Comparison of ENCODE assay signal across 10 mouse cellular contexts in genomic region chr12:82932706-82933461, GRCm38 (mm10).
A peak's percentile ranks its signal among the peaks of the same experiment; 100 is the strongest.
DNase-seq lines count a peak whose midpoint lies in the region; ATAC-seq and TF ChIP-seq lines count a peak whose summit lies in the region.
"Had no signal": no experiment of that assay in that cellular context is flagged by ENCODE, and none has a peak within 500 bp of the region (broad histone marks: within the 10 kb centered on the region; RNA-seq: fewer than 3 reads in every experiment).

No protein-coding gene starts in this region.

- WGBS in midbrain, embryonic 14.5 days, result 73% methylated on average over 14 of the region's 14 CpGs
- 88% methylated on average over 14 of the region's 14 CpGs for WGBS in midbrain, embryonic 10.5 days
- 42% methylated on average over 14 of the region's 14 CpGs for WGBS in forebrain, postnatal 0 days
- 90% methylated on average over 14 of the region's 14 CpGs for WGBS in limb, embryonic 10.5 days
- 64% methylated on average over 14 of the region's 14 CpGs for WGBS in intestine, postnatal 0 days

- no peak for TF ChIP-seq CTCF in forebrain, postnatal 0 days (IDR thresholded peaks at IDR 0.05; ENCODE audit: low read depth)
- no peak for TF ChIP-seq CTCF in intestine, postnatal 0 days (IDR thresholded peaks at IDR 0.05; ENCODE audit: low read depth)

- H3K27me3 ChIP-seq in midbrain, embryonic 14.5 days (ENCODE audit: control insufficient read depth, insufficient read depth, low read length), result no peaks in the 10 kb centered on the region
- no peaks in the 10 kb centered on the region for H3K27me3 ChIP-seq in midbrain, embryonic 10.5 days (ENCODE audit: low read depth, poor library complexity, severe bottlenecking)
- H3K27me3 ChIP-seq in forebrain, postnatal 0 days (ENCODE audit: insufficient read depth, low read length), result no peaks in the 10 kb centered on the region
- H3K27me3 ChIP-seq in limb, embryonic 10.5 days (ENCODE audit: low read depth, poor library complexity, severe bottlenecking), result no peaks in the 10 kb centered on the region
- H3K27me3 ChIP-seq in intestine, postnatal 0 days (replicated peaks; ENCODE audit: control insufficient read depth, insufficient read depth, low read length), result no peaks in the 10 kb centered on the region
- H3K27me3 ChIP-seq: stomach, embryonic 15.5 days had no signal

- no peak overlapping the region for H3K4me2 ChIP-seq in midbrain, embryonic 14.5 days (ENCODE audit: low read length)
- H3K4me2 ChIP-seq in forebrain, postnatal 0 days (ENCODE audit: low read depth), result 0 out of 2 replicates have a peak overlapping the region, but pooled peaks have one; percentile 3
- no peak overlapping the region; the same call in 1 of the 2 replicates for H3K4me2 ChIP-seq in intestine, postnatal 0 days (replicated peaks; ENCODE audit: low read depth)
- H3K4me2 ChIP-seq: stomach, embryonic 15.5 days had no signal

- H3K9me3 ChIP-seq in midbrain, embryonic 14.5 days (ENCODE audit: control insufficient read depth, low read length), result no peaks in the 10 kb centered on the region
- H3K9me3 ChIP-seq in midbrain, embryonic 10.5 days (replicated peaks), result no peaks in the 10 kb centered on the region
- H3K9me3 ChIP-seq in forebrain, postnatal 0 days (ENCODE audit: low read length), result no peaks in the 10 kb centered on the region
- no peaks in the 10 kb centered on the region for H3K9me3 ChIP-seq in limb, embryonic 10.5 days (replicated peaks)
- H3K9me3 ChIP-seq in intestine, postnatal 0 days (ENCODE audit: control insufficient read depth), result no peaks in the 10 kb centered on the region
- H3K9me3 ChIP-seq: stomach, embryonic 15.5 days had no signal

- no peak overlapping the region for H3K9ac ChIP-seq in midbrain, embryonic 14.5 days (replicated peaks; ENCODE audit: low read length)
- H3K9ac ChIP-seq in forebrain, postnatal 0 days, result no peak overlapping the region
- H3K9ac ChIP-seq in intestine, postnatal 0 days (ENCODE audit: low read depth, low read length), result no peak overlapping the region
- H3K9ac ChIP-seq: stomach, embryonic 15.5 days had no signal

- H3K4me1 ChIP-seq in midbrain, embryonic 14.5 days (ENCODE audit: control insufficient read depth, insufficient read depth, low read length), result no peaks in the 10 kb centered on the region
- H3K4me1 ChIP-seq in midbrain, embryonic 10.5 days, result no peaks in the 10 kb centered on the region
- H3K4me1 ChIP-seq in forebrain, postnatal 0 days (ENCODE audit: insufficient read depth), result no peaks in the 10 kb centered on the region
- H3K4me1 ChIP-seq in limb, embryonic 10.5 days, result peaks cover 17% of the 10 kb centered on the region
- H3K4me1 ChIP-seq in intestine, postnatal 0 days (replicated peaks; ENCODE audit: control insufficient read depth, insufficient read depth, low read length), result peaks cover 3% of the 10 kb centered on the region; the same call in 1 of the 2 replicates
- H3K4me1 ChIP-seq: stomach, embryonic 15.5 days had no signal

- DNase-seq in midbrain, embryonic 14.5 days, result peak; percentile 54
- DNase-seq in midbrain, embryonic 10.5 days (ENCODE audit: low spot score), result no peak
- DNase-seq in brain, embryonic 18.5 days (ENCODE audit: low read depth, low spot score), result peak; percentile 59
- peak; percentile 91 for DNase-seq in forebrain, postnatal 0 days
- peak; percentile 72 to 77 for DNase-seq in heart, postnatal 36 days
- no peak for DNase-seq in limb, embryonic 10.5 days (ENCODE audit: low spot score)

- intact Hi-C loops in heart, postnatal 36 days (cut with DNase I), result no loop called here

- no peak overlapping the region for H3K4me3 ChIP-seq in midbrain, embryonic 14.5 days (replicated peaks; ENCODE audit: low read depth, low read length)
- H3K4me3 ChIP-seq in midbrain, embryonic 10.5 days, result no peak overlapping the region
- no peak overlapping the region for H3K4me3 ChIP-seq in forebrain, postnatal 0 days (ENCODE audit: low read depth, low read length)
- H3K4me3 ChIP-seq in limb, embryonic 10.5 days, result no peak overlapping the region
- no peak overlapping the region for H3K4me3 ChIP-seq in intestine, postnatal 0 days (ENCODE audit: low read depth, low read length)
- H3K4me3 ChIP-seq: erythroblast, embryonic 14.5 days; stomach, embryonic 15.5 days had no signal

- ATAC-seq in midbrain, embryonic 14.5 days (ENCODE audit: low FRiP score, low TSS enrichment), result no peak
- ATAC-seq in forebrain, postnatal 0 days, result peak; percentile 85
- no peak for ATAC-seq in intestine, postnatal 0 days
- ATAC-seq in erythroid progenitor cell, adult 5-6 weeks (replicated peaks; ENCODE audit: low FRiP score, poor library complexity, severe bottlenecking), result no peak

- no peaks in the 10 kb centered on the region for H3K36me3 ChIP-seq in midbrain, embryonic 14.5 days (ENCODE audit: control insufficient read depth, insufficient read depth, low read length)
- H3K36me3 ChIP-seq in midbrain, embryonic 10.5 days, result no peaks in the 10 kb centered on the region
- no peaks in the 10 kb centered on the region for H3K36me3 ChIP-seq in forebrain, postnatal 0 days (ENCODE audit: insufficient read depth)
- H3K36me3 ChIP-seq in limb, embryonic 10.5 days, result no peaks in the 10 kb centered on the region
- H3K36me3 ChIP-seq in intestine, postnatal 0 days (ENCODE audit: control insufficient read depth, insufficient read depth), result no peaks in the 10 kb centered on the region
- H3K36me3 ChIP-seq: stomach, embryonic 15.5 days had no signal

- H3K27ac ChIP-seq in midbrain, embryonic 14.5 days (replicated peaks; ENCODE audit: low read depth, low read length), result no peak overlapping the region
- no peak overlapping the region for H3K27ac ChIP-seq in midbrain, embryonic 10.5 days (replicated peaks)
- H3K27ac ChIP-seq in forebrain, postnatal 0 days (ENCODE audit: low read depth, low read length), result peak overlapping the region; percentile 46; the same call in 1 of the 2 replicates
- H3K27ac ChIP-seq in limb, embryonic 10.5 days, result no peak overlapping the region
- H3K27ac ChIP-seq in intestine, postnatal 0 days (ENCODE audit: low read depth, low read length), result no peak overlapping the region
- H3K27ac ChIP-seq: stomach, embryonic 15.5 days had no signal

Comparison
In these comparisons a context has a peak if more than half of its experiments do, and no peak if none do; other contexts are left out.
1. DNase-seq: peak in midbrain, embryonic 14.5 days (single experiment), brain, embryonic 18.5 days (single experiment), forebrain, postnatal 0 days (single experiment) and heart, postnatal 36 days (2 of 2); none in midbrain, embryonic 10.5 days (single experiment) and limb, embryonic 10.5 days (single experiment).